ENCODE assay signal across 22 mouse cellular contexts in genomic region chr10:78367586-78367985, GRCm38 (mm10). TPM values are rescaled to one million over a fixed set of nuclear protein-coding genes. Genes with fewer than 3 reads are reported as not detected.
A peak's percentile ranks its signal among the peaks of the same experiment; 100 is the strongest.
DNase-seq lines count a peak whose midpoint lies in the region; ATAC-seq lines count a peak whose summit lies in the region.
"Had no signal": no experiment of that assay in that cellular context is flagged by ENCODE, and none has a peak within 500 bp of the region (broad histone marks: within the 10 kb centered on the region; RNA-seq: fewer than 3 reads in every experiment).

No protein-coding gene starts in this region.

- peaks cover 12% of the 10 kb centered on the region; the same call in 1 of the 2 replicates for H3K9me3 ChIP-seq in megakaryocyte, embryonic 14.5 days
- H3K9me3 ChIP-seq: embryonic facial prominence, embryonic 15.5 days; forebrain, embryonic 12.5 days; hindbrain, embryonic 10.5 days; neural tube, embryonic 15.5 days had no signal

- ATAC-seq in megakaryocyte, adult 5-6 weeks (ENCODE audit: poor library complexity, severe bottlenecking), result no peak
- ATAC-seq in megakaryocyte progenitor cell, adult 5-6 weeks (replicated peaks; ENCODE audit: poor library complexity), result 0 out of 2 replicates have a peak, but pooled peaks have one; percentile 7
- no peak for ATAC-seq in CD4-positive, CD25-positive, alpha-beta regulatory T cell, adult 4 months

- no peaks in the 10 kb centered on the region for H3K36me3 ChIP-seq in megakaryocyte, embryonic 14.5 days (replicated peaks; ENCODE audit: low read length)
- H3K36me3 ChIP-seq: embryonic facial prominence, embryonic 15.5 days; forebrain, embryonic 12.5 days; hindbrain, embryonic 10.5 days; neural tube, embryonic 15.5 days had no signal

- H3K27me3 ChIP-seq in megakaryocyte, embryonic 14.5 days (replicated peaks), result no peaks in the 10 kb centered on the region
- H3K27me3 ChIP-seq: embryonic facial prominence, embryonic 15.5 days; forebrain, embryonic 12.5 days; neural tube, embryonic 15.5 days had no signal

- H3K4me3 ChIP-seq in megakaryocyte, embryonic 14.5 days (replicated peaks), result peak overlapping the region; percentile 78
- H3K4me3 ChIP-seq: embryonic facial prominence, embryonic 15.5 days; forebrain, embryonic 12.5 days; hindbrain, embryonic 10.5 days; myocyte; neural tube, embryonic 15.5 days had no signal

- H3K4me1 ChIP-seq in megakaryocyte, embryonic 14.5 days, result peaks cover 88% of the 10 kb centered on the region
- H3K4me1 ChIP-seq: embryonic facial prominence, embryonic 15.5 days; neural tube, embryonic 15.5 days had no signal

- peak; percentile 47 for DNase-seq in c-Kit-positive CD71-positive TER-119-positive erythroid progenitor cells, embryonic 14.5 days (ENCODE audit: low spot score)
- DNase-seq in liver, result peak; percentile 52
- DNase-seq in frontal cortex, postnatal 25 days (ENCODE audit: low spot score in 2 of 2), result no peak
- no peak for DNase-seq in right cerebral cortex, adult 18-20 months
- DNase-seq: adrenal gland, postnatal 25 days; cerebellum, adult 9-11 months; embryo, embryonic 11 days; left cerebral cortex, postnatal 4 days; lung, adult 2 months; lung, postnatal 36 days; midbrain, embryonic 14.5 days; retina, postnatal 1 day; thymus, adult 2 months had no signal

RNA-seq across cellular contexts. Expression of gene Agpat3, which starts 15.3 kb away (rescaled TPM):
- 205 and 237 TPM in 2 replicates for polyA plus RNA-seq in megakaryocyte, embryonic 14.5 days (2012; ENCODE audit: insufficient read depth, low replicate concordance)
- total RNA-seq in megakaryocyte, adult 5-6 weeks (2015), result 1.8 and 2.4 TPM in 2 replicates
- 2.8 and 5.2 TPM in 2 replicates for total RNA-seq in megakaryocyte, adult 5-6 weeks (2017)
- 2.7 and 3.1 TPM in 2 replicates for total RNA-seq in megakaryocyte progenitor cell, adult 5-6 weeks (2015)
- total RNA-seq in megakaryocyte progenitor cell, adult 5-6 weeks (2017), result 1.8 and 4.1 TPM in 2 replicates
- polyA plus RNA-seq in CD4-positive, CD25-positive, alpha-beta regulatory T cell, adult 4 months (2017; shearing (Covaris generic)), result 100 to 1,000 TPM in 1 of 2 experiments, 10 to 100 TPM in 1; 94.4 to 115 TPM

RNA-seq across cellular contexts. Expression of gene Rrp1, which starts 45.3 kb away (rescaled TPM):
- polyA plus RNA-seq in megakaryocyte, embryonic 14.5 days (2012; ENCODE audit: insufficient read depth, low replicate concordance), result 67.0 and 210 TPM in 2 replicates
- 32.9 and 38.3 TPM in 2 replicates for total RNA-seq in megakaryocyte, adult 5-6 weeks (2015)
- 173 and 213 TPM in 2 replicates for total RNA-seq in megakaryocyte, adult 5-6 weeks (2017)
- total RNA-seq in megakaryocyte progenitor cell, adult 5-6 weeks (2015), result 56.7 and 60.6 TPM in 2 replicates
- 336 and 416 TPM in 2 replicates for total RNA-seq in megakaryocyte progenitor cell, adult 5-6 weeks (2017)
- 100 to 1,000 TPM; 107 to 148 TPM for polyA plus RNA-seq in CD4-positive, CD25-positive, alpha-beta regulatory T cell, adult 4 months (2017; shearing (Covaris generic))

RNA-seq across cellular contexts. Expression of gene Cstb, which starts 57.9 kb away (rescaled TPM):
- polyA plus RNA-seq in megakaryocyte, embryonic 14.5 days (2012; ENCODE audit: insufficient read depth, low replicate concordance), result 8.0 and 101 TPM in 2 replicates
- 122 and 148 TPM in 2 replicates for total RNA-seq in megakaryocyte, adult 5-6 weeks (2015)
- 119 and 125 TPM in 2 replicates for total RNA-seq in megakaryocyte, adult 5-6 weeks (2017)
- 48.9 and 56.0 TPM in 2 replicates for total RNA-seq in megakaryocyte progenitor cell, adult 5-6 weeks (2015)
- 41.9 and 51.4 TPM in 2 replicates for total RNA-seq in megakaryocyte progenitor cell, adult 5-6 weeks (2017)
- polyA plus RNA-seq in CD4-positive, CD25-positive, alpha-beta regulatory T cell, adult 4 months (2017; shearing (Covaris generic)), result 100 to 1,000 TPM; 146 to 147 TPM

Comparison
In these comparisons a context has a peak if more than half of its experiments do, and no peak if none do; other contexts are left out.
1. DNase-seq: peak in c-Kit-positive CD71-positive TER-119-positive erythroid progenitor cells, embryonic 14.5 days (single experiment) and liver (single experiment); none in frontal cortex, postnatal 25 days (0 of 2) and right cerebral cortex, adult 18-20 months (single experiment).